Mouse (Mus musculus): ENCODE results near the gene Gm609. TPM values are rescaled to one million over a fixed set of nuclear protein-coding genes. Genes with fewer than 3 reads are reported as not detected.
A peak's percentile ranks its signal among the peaks of the same experiment; 100 is the strongest.
"Not testable (repeated sequence)": the region's sequence is repeated elsewhere in the genome, so short reads cannot be mapped to it uniquely, and the experiment has no call there.

Gene Gm609
- polyA plus RNA-seq, 1 experiment from 2014 or later = not detected

DNA sequence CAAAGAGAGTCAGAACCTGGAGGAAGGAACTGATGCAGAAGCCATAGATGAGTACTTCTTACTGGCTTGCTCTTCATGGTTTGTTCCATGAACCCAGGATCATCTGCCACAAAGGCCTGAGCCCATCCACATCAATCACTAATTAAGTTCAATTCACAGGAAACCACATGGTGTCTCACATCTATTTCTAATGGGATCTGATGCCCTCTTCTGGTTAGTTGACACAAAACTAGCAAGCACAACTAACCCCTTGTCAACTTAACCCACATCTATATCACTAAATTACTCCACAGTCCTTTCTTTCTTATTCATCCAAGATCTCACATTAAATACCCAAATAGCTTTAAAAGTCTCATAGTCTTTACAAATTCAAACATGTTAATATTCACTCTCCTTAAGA, 79.3 kb downstream of the Gm609 start:
- H3K36me3 ChIP-seq = no peaks in the 10 kb centered on the region
- no peaks in the 10 kb centered on the region for H3K9me3 ChIP-seq (replicated peaks)
- no peak overlapping the region for H3K4me2 ChIP-seq
- no peak overlapping the region for H3K4me3 ChIP-seq (replicated peaks)
- H3K27me3 ChIP-seq (replicated peaks) = no peaks in the 10 kb centered on the region
- no peak overlapping the region for H3K27ac ChIP-seq (replicated peaks)
- H3K4me1 ChIP-seq = no peaks in the 10 kb centered on the region
- no peak for ATAC-seq (ENCODE audit: low FRiP score)
- no peak overlapping the region for H3K9ac ChIP-seq (replicated peaks)

DNA sequence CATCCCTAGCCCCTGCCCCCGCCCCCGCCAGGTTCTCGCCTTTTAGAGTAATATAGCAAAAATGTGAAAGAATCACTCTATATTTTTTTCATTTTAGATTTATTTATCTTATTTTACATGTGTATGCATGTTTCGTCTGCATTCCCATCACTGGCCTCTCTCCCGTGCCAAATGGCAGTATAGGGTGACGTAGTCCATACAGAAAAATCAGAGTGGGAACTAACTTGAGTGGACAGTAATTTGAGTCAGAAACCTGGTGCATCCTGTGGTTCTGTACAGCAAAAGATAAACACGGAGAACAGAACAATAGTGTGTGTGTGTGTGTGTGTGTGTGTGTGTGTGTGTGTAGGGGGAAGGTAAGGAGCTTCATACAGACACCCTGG, 83.7 kb downstream of the Gm609 start:
- peak overlapping the region; percentile 88 for H3K9ac ChIP-seq (replicated peaks)
- H3K4me1 ChIP-seq = peaks cover 15% of the 10 kb centered on the region
- not testable (repeated sequence) for H3K36me3 ChIP-seq; H3K27me3 ChIP-seq (replicated peaks); H3K9me3 ChIP-seq (replicated peaks)
- peak overlapping the region; percentile 98 for H3K27ac ChIP-seq (replicated peaks)
- WGBS = 31% methylated on average over 7 of the region's 7 CpGs
- peak; percentile 34 for ATAC-seq (ENCODE audit: low FRiP score)
- H3K4me2 ChIP-seq = peak overlapping the region; percentile 54
- H3K4me3 ChIP-seq (replicated peaks) = peak overlapping the region; percentile 77

DNA sequence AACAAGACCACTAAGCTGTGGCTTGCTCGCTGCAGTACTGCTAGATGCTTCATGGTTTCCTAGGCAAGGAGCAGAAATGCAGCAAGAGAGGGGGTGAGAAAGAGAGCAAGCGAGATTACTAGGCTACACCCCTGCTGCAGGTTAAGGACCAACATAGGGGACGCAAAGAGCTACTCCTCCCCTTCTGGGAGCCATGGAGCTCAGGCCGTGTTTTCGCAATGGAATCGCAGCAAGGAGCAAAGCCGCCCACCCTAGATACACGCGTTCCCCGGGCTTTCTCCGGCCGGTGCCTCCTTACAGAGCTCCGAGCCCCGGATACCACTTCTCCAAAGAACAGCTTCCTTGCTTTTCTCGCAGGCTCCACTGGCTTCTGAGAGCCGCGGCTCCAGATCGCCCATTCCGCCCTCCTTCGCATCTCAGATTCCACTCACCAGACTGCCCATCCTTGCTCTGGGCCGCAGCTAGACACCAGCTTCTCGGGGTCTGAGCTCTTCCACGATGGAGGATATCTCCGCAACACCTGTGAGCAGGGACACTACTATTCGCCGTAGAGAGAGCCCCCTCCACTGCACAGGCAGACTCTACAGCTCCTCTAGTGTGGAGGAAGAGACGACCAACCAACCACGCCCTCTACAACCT, 84.2 kb downstream of the Gm609 start, which contains the start of gene Cd200:
Gene Cd200, minus strand, starts transcription at position 629 of the 639 bp plus-strand sequence.
- Histone ChIP-seq H3K4me2 (peak within 1 kb of the TSS; percentile 54), H3K4me1 (peaks cover 15% of the 10 kb centered on the region), H3K4me3 (replicated peaks) (peak within 1 kb of the TSS; percentile 77), H3K27me3 (replicated peaks) (no peaks in the 10 kb centered on the region), H3K9ac (replicated peaks) (peak within 1 kb of the TSS; percentile 88), H3K9me3 (replicated peaks) (no peaks in the 10 kb centered on the region), H3K36me3 (no peaks in the 10 kb centered on the region), H3K27ac (replicated peaks) (peak within 1 kb of the TSS; percentile 98)
- WGBS = 1% methylated on average over 28 of the region's 28 CpGs
- peak; percentile 98 for ATAC-seq (ENCODE audit: low FRiP score)

DNA sequence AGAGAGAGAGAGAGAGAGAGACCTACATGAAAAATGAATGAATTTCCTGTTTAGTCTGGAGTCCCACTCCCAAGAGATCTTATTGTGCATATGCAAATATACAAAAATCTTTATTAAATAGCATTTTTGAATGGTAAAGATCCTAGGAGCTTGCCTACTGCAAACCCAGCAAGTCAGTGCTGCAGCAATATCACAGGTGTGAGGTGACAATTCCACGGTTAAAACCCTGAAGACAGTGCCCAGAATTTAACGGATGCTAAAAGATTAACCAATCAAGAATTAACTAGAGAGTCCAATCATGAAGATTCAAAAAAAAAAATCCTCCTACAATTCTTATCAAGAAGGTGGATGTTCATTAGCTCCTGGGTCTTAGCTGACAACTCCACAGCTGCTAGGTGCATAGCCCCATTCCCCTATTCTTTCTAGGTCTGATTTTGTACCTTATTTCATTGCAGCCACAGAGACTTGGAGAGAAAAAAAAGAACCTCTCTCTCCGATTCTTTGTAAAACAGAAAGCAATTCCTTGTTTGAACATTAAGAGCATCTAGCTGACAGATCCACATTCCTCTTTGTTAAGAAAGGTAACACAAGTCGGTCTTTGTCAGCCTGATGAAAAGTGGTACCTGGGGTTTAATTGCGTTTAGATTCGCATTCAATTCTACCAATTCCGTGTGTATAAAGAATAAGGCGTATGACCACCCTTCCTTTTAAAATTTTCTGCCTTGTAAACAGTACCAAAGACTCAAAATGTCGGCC, 84.9 kb downstream of the Gm609 start:
- Histone ChIP-seq H3K4me3 (replicated peaks) (peak overlapping the region; percentile 77), H3K9ac (replicated peaks) (peak overlapping the region; percentile 88), H3K9me3 (replicated peaks) (no peaks in the 10 kb centered on the region), H3K4me2 (peak overlapping the region; percentile 54), H3K4me1 (peaks cover 15% of the 10 kb centered on the region), H3K27me3 (replicated peaks) (no peaks in the 10 kb centered on the region), H3K27ac (replicated peaks) (peak overlapping the region; percentile 98), H3K36me3 (peaks cover 1% of the 10 kb centered on the region; the same call in 1 of the 2 replicates)
- ATAC-seq (ENCODE audit: low FRiP score) = no peak
- WGBS = 18% methylated on average over 9 of the region's 9 CpGs

DNA sequence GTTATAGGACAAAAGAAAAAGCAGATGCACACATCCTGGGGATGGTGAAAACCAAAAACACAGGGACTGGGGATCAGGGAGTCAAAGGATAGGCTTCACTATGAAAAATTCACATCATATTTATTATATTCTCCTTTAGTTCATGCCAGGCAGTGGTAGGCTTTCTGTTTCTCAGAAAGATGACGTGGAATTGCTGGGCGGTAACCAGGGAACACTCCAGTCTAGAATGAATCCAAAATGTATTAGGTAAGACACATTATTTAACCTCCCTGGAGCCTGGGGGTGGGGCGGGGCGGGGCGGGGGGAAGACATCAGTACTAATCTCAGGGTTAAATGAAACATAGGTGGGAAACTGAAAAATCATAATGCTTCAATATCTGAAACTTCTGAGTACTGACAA, 85.7 kb downstream of the Gm609 start:
- no peak for ATAC-seq (ENCODE audit: low FRiP score)
- Histone ChIP-seq H3K27me3 (replicated peaks) (no peaks in the 10 kb centered on the region), H3K4me3 (replicated peaks) (peak overlapping the region; percentile 77), H3K27ac (replicated peaks) (peak overlapping the region; percentile 98), H3K4me1 (peaks cover 15% of the 10 kb centered on the region), H3K4me2 (peak overlapping the region; percentile 54), H3K9ac (replicated peaks) (peak overlapping the region; percentile 88), H3K9me3 (replicated peaks) (no peaks in the 10 kb centered on the region), H3K36me3 (peaks cover 3% of the 10 kb centered on the region; the same call in 1 of the 2 replicates)
- 65% methylated on average over 5 of the region's 5 CpGs for WGBS

DNA sequence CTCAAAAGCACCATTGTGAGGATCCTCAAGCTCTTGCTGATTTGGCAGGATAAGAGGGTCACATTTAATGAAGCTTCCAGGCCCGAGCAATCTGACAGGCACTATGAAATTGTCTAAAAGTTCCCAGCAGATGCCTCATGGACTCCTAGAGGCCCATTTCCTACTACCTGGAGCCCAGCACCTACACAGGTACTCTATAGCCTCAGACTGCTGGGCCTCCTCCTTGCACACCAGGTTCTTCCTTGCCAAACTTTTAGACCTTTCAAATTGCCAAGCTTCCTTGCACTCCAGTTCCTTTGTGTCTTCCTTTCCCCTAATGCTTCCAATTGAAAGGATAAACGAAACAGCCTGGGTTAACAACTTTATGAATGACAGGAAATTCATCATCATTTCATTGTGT, 89.8 kb downstream of the Gm609 start:
- Histone ChIP-seq H3K4me3 (replicated peaks) (no peak overlapping the region), H3K36me3 (peaks cover 13% of the 10 kb centered on the region), H3K9ac (replicated peaks) (no peak overlapping the region), H3K27ac (replicated peaks) (no peak overlapping the region), H3K4me2 (no peak overlapping the region), H3K9me3 (replicated peaks) (no peaks in the 10 kb centered on the region), H3K4me1 (peaks cover 19% of the 10 kb centered on the region), H3K27me3 (replicated peaks) (no peaks in the 10 kb centered on the region)
- ATAC-seq (ENCODE audit: low FRiP score) = no peak
- WGBS = 78% methylated on average over 2 of the region's 2 CpGs

DNA sequence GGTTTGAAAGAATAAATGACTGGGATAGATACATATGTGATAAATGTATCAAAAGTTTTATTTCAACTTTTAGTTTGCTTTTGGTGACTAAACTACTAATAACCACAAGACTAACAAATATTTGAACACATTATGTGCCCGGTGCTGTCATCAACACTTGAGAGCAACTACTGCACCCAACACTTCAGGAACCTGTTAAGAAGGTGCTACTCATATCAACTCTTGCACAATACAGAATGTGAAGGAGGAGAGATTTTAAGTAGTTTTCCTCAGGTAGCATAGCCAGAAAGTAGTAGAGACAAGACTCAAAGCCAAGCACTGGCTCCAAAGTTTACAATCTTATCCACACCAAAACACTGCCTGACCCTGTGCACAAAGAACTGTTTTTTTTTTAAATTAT, 90.7 kb downstream of the Gm609 start:
- Histone ChIP-seq H3K36me3 (peaks cover 14% of the 10 kb centered on the region), H3K27me3 (replicated peaks) (no peaks in the 10 kb centered on the region), H3K4me2 (no peak overlapping the region), H3K4me3 (replicated peaks) (no peak overlapping the region), H3K9ac (replicated peaks) (no peak overlapping the region), H3K27ac (replicated peaks) (no peak overlapping the region), H3K9me3 (replicated peaks) (no peaks in the 10 kb centered on the region), H3K4me1 (peaks cover 19% of the 10 kb centered on the region)
- WGBS = 95% methylated on average over 1 of the region's 1 CpGs
- no peak for ATAC-seq (ENCODE audit: low FRiP score)

DNA sequence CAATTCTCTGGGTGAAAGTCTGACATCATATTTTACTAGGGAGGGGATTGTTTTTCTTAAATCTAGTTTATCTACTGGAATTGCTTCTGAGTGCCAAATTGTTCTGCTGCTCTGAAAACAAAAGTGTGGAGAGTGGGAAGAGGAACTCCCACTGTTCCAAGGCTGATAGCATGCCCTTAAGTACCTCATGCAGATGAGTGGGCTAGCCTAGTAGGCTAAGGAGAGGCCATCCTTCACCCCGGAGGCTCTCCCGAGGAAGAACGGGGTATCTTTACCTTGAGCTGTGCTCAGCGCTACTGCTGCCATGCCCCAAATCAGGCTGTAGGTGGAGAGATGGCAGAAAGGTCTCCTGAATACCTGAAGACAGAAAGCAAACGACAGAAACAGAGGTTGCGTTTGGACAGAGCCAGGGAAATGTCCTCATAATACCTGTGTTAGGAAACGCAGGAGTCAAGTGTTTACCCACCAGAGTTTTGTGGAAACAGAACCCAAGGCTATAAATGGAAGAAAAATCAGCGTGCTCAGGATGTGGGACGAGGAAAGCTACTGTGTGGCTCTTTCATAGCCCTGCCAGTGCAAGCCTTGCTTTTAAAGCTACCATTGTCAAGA, 92.7 kb downstream of the Gm609 start:
- H3K36me3 ChIP-seq = peaks cover 29% of the 10 kb centered on the region
- ATAC-seq (ENCODE audit: low FRiP score) = no peak
- H3K4me1 ChIP-seq = 0 out of 2 replicates have a peak, but pooled peaks cover 4% of the 10 kb centered on the region
- no peak overlapping the region for H3K9ac ChIP-seq (replicated peaks)
- H3K27ac ChIP-seq (replicated peaks) = no peak overlapping the region
- 75% methylated on average over 9 of the region's 9 CpGs for WGBS
- no peaks in the 10 kb centered on the region for H3K9me3 ChIP-seq (replicated peaks)
- no peak overlapping the region for H3K4me2 ChIP-seq
- H3K4me3 ChIP-seq (replicated peaks) = no peak overlapping the region
- no peaks in the 10 kb centered on the region for H3K27me3 ChIP-seq (replicated peaks)

DNA sequence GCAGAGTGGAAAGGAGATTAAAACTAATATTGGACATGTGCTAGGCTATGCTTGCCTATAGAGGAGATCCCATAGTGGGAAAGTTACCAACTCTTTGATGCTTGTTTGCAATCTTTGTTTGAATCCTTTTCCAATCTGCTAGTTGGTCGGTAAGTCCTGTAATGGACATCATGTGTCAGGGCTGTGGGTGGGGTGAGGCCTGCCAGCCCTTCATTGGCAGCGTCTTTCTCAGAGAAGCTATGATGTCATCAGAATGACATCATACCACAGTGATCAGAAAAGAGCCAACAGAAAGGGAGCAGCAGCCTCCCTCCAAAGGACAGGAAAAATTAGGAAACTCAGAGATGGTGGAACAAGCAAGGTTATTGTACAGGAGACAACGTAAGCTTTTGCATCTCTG, 93.4 kb downstream of the Gm609 start:
- H3K9ac ChIP-seq (replicated peaks) = no peak overlapping the region
- no peak for ATAC-seq (ENCODE audit: low FRiP score)
- WGBS = 88% methylated on average over 3 of the region's 3 CpGs
- H3K4me1 ChIP-seq = 0 out of 2 replicates have a peak, but pooled peaks cover 4% of the 10 kb centered on the region
- H3K36me3 ChIP-seq = peaks cover 36% of the 10 kb centered on the region
- H3K27me3 ChIP-seq (replicated peaks) = no peaks in the 10 kb centered on the region
- no peak overlapping the region for H3K27ac ChIP-seq (replicated peaks)
- H3K4me2 ChIP-seq = no peak overlapping the region
- no peaks in the 10 kb centered on the region for H3K9me3 ChIP-seq (replicated peaks)
- no peak overlapping the region for H3K4me3 ChIP-seq (replicated peaks)

DNA sequence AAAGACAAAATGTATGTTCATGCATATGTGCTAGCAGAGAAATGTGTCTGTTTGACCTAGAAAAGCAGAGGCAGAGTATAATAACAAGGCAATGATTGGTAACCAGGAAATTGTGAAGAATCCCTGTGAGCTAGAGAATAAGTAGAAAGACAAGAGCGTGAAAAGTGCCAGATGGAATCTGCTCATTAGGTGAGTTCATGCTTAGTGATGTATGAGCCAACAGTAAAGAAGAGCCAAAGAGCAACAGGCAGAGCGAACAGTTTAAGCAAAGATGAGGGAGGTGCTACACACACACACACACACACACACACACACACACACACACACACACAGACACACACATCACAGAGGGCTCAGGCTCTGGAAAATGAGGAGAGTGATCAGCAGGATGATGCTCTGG, 95.3 kb downstream of the Gm609 start:
- Histone ChIP-seq H3K4me3 (replicated peaks) (no peak overlapping the region), H3K27me3 (replicated peaks) (no peaks in the 10 kb centered on the region), H3K9me3 (replicated peaks) (no peaks in the 10 kb centered on the region), H3K4me2 (no peak overlapping the region), H3K27ac (replicated peaks) (no peak overlapping the region), H3K9ac (replicated peaks) (no peak overlapping the region), H3K4me1 (0 out of 2 replicates have a peak, but pooled peaks cover 4% of the 10 kb centered on the region), H3K36me3 (peaks cover 44% of the 10 kb centered on the region)
- 76% methylated on average over 2 of the region's 2 CpGs for WGBS
- ATAC-seq (ENCODE audit: low FRiP score) = no peak

DNA sequence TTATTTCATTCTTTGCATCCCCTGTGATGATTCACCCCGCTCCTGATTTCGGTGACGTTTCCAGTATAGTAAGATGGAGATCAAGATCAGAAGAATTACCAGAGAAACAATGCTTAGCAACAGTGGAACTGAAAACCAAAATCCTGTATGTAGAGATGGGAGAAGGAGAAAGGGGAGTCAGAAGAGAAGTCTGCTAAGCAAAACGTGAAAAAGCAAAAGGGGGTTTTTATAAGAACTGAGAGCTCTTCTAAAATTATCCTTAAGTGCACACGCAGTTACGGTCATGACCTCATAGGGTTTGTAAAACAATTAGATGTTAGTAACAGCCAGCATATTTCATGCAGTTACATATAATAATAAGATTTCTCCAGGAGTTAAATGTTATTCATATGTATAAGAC, 100.5 kb downstream of the Gm609 start:
- no peak overlapping the region for H3K27ac ChIP-seq (replicated peaks)
- H3K9ac ChIP-seq (replicated peaks) = no peak overlapping the region
- H3K4me3 ChIP-seq (replicated peaks) = no peak overlapping the region
- ATAC-seq (ENCODE audit: low FRiP score) = no peak
- H3K4me1 ChIP-seq = no peaks in the 10 kb centered on the region
- WGBS = 93% methylated on average over 6 of the region's 6 CpGs
- H3K4me2 ChIP-seq = no peak overlapping the region
- H3K27me3 ChIP-seq (replicated peaks) = no peaks in the 10 kb centered on the region
- H3K36me3 ChIP-seq = peaks cover 55% of the 10 kb centered on the region
- H3K9me3 ChIP-seq (replicated peaks) = no peaks in the 10 kb centered on the region

DNA sequence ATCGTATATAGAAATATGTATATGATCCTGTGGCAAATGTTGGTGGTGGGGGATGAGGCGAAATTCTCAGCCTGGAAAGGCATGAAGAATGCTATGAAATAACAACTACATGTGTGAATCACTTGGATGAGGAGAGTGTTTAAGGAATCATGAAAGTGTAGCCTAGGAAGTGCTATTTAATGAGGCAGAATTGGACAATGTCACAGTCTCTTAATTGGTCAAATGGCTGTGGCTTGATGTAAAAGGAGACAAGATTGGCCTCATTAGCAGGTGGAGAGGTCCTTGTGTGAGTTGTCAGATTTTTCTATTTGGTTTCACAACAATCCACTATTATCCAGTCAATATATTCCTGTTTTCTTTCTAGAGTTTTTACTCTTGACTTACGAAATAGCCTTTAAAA, 101.1 kb downstream of the Gm609 start:
- Histone ChIP-seq H3K4me2 (no peak overlapping the region), H3K9ac (replicated peaks) (no peak overlapping the region), H3K36me3 (peaks cover 53% of the 10 kb centered on the region), H3K4me1 (no peaks in the 10 kb centered on the region), H3K27ac (replicated peaks) (no peak overlapping the region), H3K27me3 (replicated peaks) (no peaks in the 10 kb centered on the region), H3K4me3 (replicated peaks) (no peak overlapping the region), H3K9me3 (replicated peaks) (no peaks in the 10 kb centered on the region)
- no peak for ATAC-seq (ENCODE audit: low FRiP score)
- 97% methylated on average over 3 of the region's 3 CpGs for WGBS

Measured in neural tube, embryonic 15.5 days (tissue).